Mouse (Mus musculus): ENCODE measurements around the gene Rnaseh1.

Gene Rnaseh1

GRCm38 (mm10) chr12:28667287-28667686, 17.9 kb downstream of the Rnaseh1 start:
- no peak for DNase-seq (ENCODE audit: low spot score)

GRCm38 (mm10) chr12:28674038-28674720, 24.8 kb downstream of the Rnaseh1 start:
- DNase-seq (ENCODE audit: low spot score): no peak

- peak; percentile 80 for DNase-seq (ENCODE audit: low spot score)
Observed at GRCm38 (mm10) chr12:28675121-28675924, 25.9 kb downstream of the Rnaseh1 start, which contains the start of gene Adi1. Adi1 (plus strand) TSS chr12:28675231.

- DNase-seq (ENCODE audit: low spot score): no peak
Observed at GRCm38 (mm10) chr12:28675925-28676209, 26.5 kb downstream of the Rnaseh1 start.

- no peak for DNase-seq (ENCODE audit: low spot score)
Observed at GRCm38 (mm10) chr12:28684674-28685073, 35.3 kb downstream of the Rnaseh1 start.

GRCm38 (mm10) chr12:28685771-28686170, 36.4 kb downstream of the Rnaseh1 start:
- no peak for DNase-seq (ENCODE audit: low spot score)

- no peak for DNase-seq (ENCODE audit: low spot score)
Observed at GRCm38 (mm10) chr12:28686199-28686879, 36.9 kb downstream of the Rnaseh1 start.

GRCm38 (mm10) chr12:28688996-28689395, 39.6 kb downstream of the Rnaseh1 start:
- no peak for DNase-seq (ENCODE audit: low spot score)

- DNase-seq (ENCODE audit: low spot score): no peak
Observed at GRCm38 (mm10) chr12:28690730-28691129, 41.3 kb downstream of the Rnaseh1 start.

- DNase-seq (ENCODE audit: low spot score): no peak
Observed at GRCm38 (mm10) chr12:28693738-28694137, 44.3 kb downstream of the Rnaseh1 start.

- DNase-seq (ENCODE audit: low spot score): peak; percentile 47
Observed at GRCm38 (mm10) chr12:28694231-28694630, 44.8 kb downstream of the Rnaseh1 start.

GRCm38 (mm10) chr12:28694776-28695175, 45.4 kb downstream of the Rnaseh1 start:
- no peak for DNase-seq (ENCODE audit: low spot score)

GRCm38 (mm10) chr12:28697821-28698595, 48.6 kb downstream of the Rnaseh1 start:
- DNase-seq (ENCODE audit: low spot score): no peak

- DNase-seq (ENCODE audit: low spot score): no peak
Observed at GRCm38 (mm10) chr12:28699086-28699485, 49.7 kb downstream of the Rnaseh1 start.

- peak; percentile 80 for DNase-seq (ENCODE audit: low spot score)
Observed at GRCm38 (mm10) chr12:28699656-28700055, 50.3 kb downstream of the Rnaseh1 start.

GRCm38 (mm10) chr12:28700101-28700511, 50.7 kb downstream of the Rnaseh1 start:
- DNase-seq (ENCODE audit: low spot score): no peak

GRCm38 (mm10) chr12:28700561-28701025, 51.2 kb downstream of the Rnaseh1 start:
- DNase-seq (ENCODE audit: low spot score): no peak

GRCm38 (mm10) chr12:28701302-28701701, 51.9 kb downstream of the Rnaseh1 start:
- no peak for DNase-seq (ENCODE audit: low spot score)

- peak; percentile 63 for DNase-seq (ENCODE audit: low spot score)
Observed at GRCm38 (mm10) chr12:28704381-28704780, 55.0 kb downstream of the Rnaseh1 start.

GRCm38 (mm10) chr12:28705204-28705603, 55.8 kb downstream of the Rnaseh1 start:
- DNase-seq (ENCODE audit: low spot score): no peak

- no peak for DNase-seq (ENCODE audit: low spot score)
Observed at GRCm38 (mm10) chr12:28708154-28708553, 58.8 kb downstream of the Rnaseh1 start.

Measured in adipocyte (in vitro differentiated cells).